Mouse (Mus musculus) ES-CJ7 (cell line): ENCODE data around the gene Fndc3b.

Experiments
- DNase-seq: peaks from one replicate; pipeline ENCODE4 v3.0.0; 2011; ENCODE audit warnings: low read depth, low spot score

Fndc3b gene

DNA sequence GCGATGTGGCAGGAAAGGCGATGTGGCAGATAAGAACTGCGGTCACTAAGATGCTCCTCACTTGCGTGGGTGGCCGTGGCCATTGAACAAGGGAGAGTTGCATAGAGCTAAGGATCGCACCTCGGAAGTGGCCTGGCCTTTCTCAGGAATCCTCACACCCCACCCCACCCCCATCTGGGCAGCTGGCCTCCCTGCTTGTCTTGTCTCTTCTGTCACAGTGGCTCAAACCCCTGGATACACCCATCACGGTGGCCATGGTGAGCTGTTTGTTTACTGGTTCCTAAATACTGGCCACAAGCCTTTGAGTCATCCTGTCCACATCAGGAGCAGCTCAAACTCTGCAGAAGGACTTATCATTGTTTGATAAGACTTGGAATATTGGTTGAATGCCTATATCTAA, 240.3 kb downstream of the Fndc3b start:
- DNase-seq, result no peak

DNA sequence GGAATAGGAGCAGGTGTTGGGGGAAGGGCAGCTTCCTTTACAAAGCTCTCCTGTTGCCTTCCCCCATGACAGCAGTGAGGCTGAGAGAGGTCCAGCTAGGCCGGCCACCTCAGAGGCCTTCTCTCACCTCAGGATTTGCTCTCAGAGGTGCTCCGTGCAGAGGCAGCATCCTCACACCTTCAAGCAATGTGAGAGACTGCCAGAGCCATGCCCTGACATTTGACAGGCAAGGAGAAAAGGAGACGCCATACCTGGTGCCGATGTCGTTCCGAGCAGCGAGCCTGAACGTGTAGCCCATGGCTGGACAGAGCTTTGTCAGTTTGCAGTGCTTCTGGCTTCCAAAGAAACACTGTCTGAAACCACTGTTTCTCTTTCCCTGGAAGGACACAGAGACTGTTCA, 241.1 kb downstream of the Fndc3b start:
- DNase-seq, result no peak

DNA sequence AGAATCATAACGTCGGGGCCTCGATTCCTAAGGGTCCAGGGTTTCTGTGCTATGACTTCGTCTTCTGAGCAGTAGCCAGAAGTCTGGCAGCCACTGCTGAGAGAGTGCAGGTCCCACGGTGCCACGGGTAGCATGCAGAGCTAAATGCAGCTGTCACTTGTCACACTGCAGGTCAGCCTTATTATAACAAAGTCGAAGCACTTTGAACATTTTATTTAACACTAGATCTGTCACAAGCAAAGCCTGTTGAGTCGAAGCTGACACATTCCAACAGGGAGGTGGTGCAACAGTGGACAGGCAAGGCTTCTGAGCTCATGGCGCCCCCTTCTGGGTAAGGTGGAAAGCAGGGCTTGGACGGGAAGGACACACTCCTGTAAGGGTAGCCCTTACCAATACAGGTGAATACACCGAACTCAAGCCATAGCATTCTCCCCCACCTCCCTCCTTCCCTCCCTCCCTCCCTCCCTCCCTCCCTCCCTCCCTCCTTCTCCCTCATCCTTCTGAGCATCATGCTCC, 243.5 kb downstream of the Fndc3b start:
- peak; percentile 36 for DNase-seq

DNA sequence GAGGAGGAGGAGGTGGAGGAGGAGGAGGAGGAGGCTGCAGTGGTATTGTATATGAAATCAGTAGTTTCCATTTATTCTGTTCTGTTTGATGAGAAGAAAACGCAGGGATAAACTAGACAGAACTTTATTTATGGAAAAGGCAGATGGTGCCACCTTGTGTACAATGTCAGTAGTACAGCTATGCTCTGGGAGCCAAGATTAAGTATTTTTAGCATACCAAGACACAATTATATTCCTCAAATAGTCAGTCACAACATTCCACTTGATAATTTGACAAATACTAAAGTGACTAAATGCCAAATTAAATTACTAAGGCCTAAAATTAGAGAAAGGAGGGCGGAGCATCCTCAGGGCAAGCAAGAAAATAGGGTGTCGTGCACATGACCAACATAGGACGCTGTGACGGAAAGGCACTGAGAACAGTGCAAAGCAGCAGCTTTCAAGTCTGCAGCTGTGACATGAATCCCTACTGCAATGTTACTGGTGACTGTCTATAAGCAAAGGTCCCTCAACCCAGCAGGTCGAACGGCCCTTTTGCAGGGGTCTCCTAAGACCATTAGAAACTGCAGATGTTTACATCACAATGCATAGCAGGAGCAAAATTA, 244.7 kb downstream of the Fndc3b start:
- DNase-seq, result peak; percentile 36

DNA sequence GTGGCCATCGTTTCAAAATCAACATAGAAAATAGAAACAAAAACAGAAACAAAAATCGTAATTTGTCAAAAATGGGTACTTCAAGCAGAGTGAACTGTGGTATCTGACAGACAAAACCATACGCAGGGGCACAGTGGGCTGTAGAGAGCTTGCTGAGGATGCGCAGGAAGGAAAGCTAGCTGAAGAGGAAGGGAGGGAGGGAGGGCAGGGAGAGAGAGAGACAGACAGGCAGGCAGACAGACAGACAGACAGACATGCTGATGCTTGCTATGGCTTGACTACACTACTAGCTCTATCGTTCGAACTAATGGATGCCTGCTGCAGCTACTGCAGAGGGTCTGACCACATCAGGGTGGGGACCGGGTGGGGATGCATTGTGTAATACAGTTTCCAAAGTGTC, 247.7 kb downstream of the Fndc3b start:
- DNase-seq, result no peak

DNA sequence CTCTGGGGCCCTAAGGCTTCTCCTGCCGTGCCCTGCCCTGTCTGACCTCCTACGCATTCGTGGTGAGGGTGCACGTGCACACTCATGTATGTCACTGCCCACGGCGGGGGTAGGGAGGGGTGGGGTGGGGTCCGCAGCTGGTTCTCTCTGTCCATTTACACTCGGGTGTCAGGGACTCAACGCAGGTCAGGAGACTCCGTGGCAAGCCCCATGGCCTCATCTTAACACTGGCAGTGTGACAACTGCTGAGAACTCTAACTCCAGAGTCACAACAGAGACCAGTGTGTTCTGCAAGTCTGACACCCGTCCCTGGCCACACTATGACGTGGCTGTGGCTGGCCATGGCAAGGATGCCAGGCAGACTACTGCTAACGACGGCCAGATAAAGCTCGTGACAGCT, 248.2 kb downstream of the Fndc3b start:
- DNase-seq, result no peak

DNA sequence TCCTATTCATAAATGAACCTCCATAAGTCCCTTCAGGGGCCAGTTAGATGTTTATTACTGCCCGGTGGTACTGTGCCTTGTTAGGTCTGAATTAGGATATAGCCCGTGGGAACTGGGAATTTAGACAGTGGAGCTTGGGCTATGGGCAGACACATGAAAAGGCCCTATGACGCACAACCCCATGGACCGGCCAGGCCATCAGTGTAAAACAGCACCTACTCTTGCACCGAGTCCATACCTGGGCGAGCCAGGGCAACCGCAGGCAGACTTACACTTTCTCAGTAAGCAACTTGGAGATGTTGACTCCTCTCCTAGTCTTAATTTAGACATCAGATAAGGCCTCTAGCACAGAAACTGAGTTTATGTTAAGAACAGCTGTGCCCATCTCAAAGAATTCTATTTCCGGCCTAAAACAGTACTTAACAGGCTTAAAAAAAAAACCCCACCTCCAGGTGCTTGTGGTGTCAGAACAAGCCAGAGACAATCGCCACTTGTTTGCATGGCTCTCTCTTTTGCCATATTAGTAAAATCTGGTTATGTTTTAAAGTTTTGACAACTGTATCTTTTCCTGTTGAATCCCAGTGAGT, 248.7 kb downstream of the Fndc3b start:
- no peak for DNase-seq

DNA sequence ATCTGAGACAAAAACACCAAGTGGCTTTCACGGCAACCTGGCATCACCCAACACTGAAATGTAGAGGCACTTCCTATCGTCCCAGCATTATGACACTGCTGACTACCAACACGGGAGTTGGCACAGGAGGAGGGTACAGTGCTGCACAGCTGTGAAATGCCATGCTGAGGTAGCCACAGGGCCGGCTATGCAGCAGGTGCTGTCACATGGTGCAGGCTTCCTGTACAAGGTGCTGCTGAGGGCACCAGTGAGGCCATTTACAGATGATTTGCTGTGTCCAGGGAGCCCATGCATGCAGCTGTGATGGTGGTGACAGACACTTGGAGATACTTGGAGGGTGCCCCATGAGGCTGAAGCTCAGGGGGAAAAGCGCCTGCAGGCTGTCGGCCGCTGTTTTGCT, 249.2 kb downstream of the Fndc3b start:
- no peak for DNase-seq

DNA sequence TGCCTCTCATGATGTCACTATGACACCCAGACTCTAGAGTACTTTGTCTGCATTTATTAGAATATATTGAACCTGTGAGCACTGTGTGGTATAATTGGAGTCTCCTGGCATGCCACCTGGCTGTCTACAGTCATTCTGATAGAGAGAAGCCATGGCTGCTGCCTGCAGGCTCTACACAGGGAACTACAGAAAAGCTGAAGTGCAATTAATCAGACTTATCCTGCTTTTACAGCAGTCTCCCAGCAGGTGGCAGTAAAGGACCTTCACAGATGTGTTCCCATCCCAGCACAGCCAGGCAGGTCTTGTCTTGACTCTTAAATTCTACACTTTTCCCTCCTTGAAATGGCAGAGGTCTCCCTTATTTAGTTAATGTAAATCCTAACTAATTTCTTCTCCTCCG, 250.1 kb downstream of the Fndc3b start:
- DNase-seq, result peak; percentile 78

DNA sequence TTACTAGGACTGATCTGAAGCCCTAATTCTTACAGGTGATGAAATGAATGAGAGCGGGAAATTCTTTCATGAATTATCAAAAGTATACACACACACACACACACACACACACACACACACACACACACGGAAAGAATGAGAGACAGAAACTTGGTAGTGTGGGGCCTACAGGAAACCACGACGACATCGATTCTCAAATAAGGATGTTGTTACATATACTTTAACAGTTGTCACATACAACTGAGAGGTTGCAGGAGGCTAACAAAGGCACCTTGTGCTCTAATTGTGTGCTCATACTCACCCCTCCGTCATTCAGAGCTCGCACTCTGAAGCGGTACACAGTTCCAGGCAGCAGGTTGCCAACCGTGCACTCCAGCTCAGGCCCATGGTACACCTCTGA, 252.7 kb downstream of the Fndc3b start:
- no peak for DNase-seq

DNA sequence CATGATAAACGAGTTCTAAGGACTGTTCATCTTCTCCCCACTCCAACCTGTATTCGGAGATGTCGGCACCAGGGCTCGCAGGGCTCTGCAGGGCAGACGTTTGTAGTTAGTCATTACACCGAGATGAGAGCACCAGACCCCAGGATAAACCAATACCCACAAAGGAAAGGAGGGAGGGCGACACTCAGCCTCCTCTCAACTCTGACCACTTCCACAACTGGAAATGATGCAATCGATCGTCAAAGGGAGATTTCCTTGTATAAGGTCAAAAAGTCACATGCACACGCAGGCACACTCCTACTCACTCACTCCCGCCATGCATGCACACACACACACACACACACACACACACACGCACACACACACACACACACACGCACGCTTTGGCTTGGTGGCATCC, 254.6 kb downstream of the Fndc3b start:
- no peak for DNase-seq

DNA sequence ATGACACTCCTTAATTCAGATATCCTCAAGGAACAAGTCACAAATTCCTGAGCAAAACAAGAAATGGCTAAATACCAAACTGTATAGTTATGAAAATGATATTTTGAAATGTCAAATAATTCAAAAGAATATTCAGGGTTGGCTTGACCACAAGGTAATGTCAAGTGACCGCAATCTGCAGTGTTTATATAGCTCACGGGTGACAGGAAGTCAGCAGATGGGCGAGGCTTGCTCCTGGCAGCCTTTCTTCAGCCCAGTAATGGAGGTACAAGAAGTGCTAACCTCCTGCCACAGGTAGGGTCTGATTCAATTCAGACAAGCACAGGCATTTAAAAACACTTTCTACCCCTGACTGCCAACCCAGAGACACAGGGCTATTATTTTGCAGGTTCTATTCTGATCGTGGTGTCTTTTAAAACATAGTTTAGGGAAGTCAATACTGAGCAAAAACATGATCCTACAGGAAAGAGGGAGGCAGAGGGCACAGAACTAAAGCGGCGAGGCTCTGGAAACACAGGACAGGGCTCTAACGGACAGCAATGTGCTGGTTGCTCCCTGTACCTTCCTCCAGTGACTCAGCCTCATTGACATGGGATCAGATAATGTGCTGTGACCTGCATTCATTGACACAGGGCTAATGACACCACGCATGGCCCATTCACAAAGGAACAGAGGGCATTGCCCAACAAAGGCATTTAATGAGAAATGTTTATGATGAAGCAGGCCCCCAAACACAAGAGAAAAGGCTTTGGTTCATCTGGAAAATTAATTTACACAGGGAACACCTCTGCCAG, 256.5 kb downstream of the Fndc3b start:
- DNase-seq, result no peak

DNA sequence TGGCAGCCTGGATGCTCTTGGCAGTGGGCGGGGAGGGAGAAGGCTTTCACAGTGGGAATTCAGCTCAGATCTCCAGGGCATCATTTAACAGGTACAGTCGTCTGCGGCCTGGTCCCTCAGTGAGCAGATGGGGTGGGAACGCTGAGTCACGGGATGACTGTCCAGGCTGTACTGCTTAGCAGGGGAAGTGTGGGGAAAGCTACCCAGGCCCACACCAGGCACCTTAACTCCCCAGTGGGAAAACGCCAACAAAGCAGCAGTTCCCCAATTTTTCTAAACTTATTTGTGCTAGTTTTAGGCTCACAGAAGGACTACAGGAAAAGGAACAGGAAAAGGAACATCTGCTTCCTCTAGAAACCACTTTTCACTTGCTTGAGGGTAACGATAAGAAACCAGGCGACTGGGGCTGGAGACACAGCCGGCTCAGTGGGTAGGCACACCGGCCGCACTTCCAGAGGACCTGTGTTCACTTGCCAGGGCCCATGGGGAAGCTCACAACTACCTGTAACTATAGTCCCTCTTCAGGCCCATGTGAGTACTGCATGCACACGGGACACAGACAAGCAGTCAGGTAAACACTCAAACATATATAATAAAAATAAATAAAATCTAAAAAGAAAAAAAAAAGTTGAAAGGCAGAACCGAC, 257.5 kb downstream of the Fndc3b start:
- peak; percentile 61 for DNase-seq

DNA sequence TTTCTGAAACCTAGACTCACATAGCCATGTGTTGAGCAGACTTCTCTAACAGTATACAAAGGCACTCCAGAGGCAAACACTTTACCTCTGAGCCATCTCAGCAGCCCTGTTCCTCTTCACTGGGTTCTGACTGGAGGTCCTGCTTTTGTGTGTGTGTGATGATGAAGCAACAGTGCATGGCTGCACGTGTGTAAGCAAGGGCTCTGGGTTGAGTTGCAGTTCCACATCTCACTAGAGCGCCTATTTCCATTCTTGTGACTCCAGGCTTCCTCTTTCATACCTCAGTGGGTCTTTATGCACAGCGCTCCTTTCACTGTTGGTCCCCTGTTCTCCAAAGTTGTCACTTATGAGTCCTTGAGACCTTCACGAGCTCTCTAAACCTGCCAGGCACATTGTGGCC, 261.7 kb downstream of the Fndc3b start:
- DNase-seq, result no peak

DNA sequence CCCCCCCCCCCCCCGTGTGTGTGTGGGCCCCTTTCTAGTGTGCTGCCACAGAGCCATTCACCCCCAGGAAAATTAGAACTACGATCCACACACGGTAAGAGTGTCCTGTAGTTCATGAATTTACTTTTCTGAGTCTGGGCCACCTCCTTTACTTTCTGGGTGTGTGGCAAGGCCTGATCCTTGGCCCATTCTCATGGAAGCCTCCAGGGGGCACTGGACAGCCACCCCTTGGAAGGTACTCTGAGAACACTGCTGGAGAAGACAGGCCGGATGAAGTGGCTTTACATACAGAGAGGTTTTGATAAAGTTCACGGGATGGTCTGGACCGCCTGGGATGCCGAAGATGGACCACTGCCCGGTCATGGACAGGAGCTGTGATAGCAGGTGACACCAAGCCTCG, 262.7 kb downstream of the Fndc3b start:
- peak; percentile 32 for DNase-seq

DNA sequence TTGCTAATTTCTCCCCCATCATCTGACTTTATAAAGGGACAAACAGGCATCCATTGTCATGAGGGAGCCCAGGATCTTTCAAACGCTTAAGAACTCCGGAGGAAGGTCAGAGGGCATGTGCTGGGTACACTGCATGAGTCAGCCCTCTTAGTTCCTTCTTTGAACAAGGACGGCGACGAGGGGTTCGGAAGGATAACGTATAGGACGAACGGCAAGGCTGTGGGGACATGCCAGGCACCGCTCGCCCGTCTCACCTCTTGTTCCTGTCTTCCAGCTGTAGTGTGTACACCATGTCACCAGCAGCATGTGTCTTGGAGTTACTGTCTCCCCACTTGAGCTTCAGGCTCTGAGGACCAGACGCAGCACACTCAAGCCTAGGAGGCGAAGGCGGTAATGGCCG, 271.4 kb downstream of the Fndc3b start:
- no peak for DNase-seq

DNA sequence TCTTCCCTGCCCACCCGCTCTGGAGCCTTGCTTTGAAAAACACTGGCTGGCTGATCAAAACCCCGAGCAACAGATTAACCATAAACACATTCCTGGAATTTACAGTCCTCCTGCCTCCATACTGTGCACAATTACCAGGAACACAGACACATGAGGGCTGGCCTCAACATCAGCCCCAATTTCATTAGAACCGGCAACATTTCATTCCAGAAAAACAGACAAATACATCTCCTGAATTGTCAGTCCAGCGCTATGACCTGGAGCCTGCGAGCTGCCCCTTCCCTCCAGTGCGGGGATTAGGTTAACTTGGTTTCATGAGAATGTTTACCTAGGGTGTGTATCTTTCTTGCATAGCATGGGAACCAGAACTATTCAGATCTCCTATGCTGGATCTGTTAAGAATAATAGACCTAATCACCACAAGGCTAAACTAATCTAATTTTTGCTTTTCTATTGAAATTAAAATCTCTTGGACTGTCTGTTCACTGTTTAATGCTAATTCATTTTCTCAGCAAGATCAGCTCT, 275.9 kb downstream of the Fndc3b start:
- DNase-seq, result no peak

DNA sequence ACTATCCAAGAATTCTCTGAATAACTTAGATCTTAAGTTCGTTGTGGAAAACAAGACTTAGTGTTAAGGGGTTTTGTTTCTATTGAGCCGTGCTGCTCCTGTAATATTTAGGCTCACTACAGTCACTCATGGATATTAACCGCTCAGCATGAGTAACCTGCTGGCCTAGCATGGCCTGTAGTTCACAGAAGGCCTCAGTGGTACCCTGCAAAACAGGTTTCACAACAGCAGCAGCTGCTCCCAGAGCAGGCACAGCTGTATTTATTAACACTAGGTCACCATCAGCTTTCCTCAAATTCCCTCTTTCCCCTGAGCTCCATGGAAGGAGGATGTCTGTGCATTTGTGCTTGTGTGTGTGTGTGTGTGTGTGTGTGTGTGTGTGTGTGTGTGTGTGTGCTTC, 278.1 kb downstream of the Fndc3b start:
- DNase-seq, result no peak

DNA sequence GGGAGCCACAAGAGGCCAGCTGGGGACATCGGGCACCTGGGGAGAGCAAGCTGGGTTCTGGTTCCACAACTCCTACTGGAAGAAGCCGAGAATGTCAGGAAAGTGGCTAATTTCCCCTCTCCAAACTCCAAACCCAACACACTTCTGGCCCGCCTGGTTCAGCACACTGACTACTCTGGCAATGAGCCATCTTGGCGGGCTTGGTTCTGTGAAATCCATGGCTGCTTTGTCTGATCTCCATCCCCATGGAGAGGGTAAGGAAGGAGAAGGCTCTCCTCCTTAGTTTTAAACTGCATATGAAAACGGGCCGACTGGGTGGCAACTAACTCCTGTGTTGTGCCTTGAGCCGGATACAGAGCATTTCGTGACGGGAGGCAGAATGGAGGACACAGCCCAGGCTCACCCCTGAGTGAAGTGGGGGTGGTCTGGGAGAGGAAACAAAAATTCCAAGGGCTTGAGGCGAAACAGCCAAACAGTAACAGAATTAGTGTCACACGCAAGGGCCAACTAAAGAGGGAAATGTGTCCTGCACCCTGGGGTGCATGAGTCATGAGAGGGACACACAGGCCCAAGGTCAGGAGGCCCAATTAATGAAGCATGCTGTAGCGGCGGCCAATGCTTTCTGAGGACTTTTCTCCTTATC, 280.4 kb downstream of the Fndc3b start:
- DNase-seq, result no peak

DNA sequence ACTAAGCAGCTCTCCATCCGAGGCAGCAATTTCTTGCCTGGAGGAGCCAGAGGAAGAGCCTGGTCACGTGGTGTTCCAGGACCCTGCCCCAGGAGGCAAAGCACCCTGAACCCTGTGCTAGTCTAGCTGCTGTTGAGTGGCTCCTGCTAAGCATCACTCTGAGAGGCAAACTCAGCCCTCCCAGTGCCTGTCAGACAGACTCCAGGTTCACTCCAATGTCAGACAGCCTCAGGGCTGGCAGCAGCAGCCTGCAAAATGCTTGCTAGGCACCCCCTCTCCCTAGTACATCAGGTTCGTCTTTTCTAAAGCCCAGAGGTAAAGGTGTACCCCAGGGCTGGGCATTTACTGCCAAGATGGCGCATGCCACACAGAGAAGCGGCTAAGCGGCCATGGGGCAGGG, 283.7 kb downstream of the Fndc3b start:
- no peak for DNase-seq

DNA sequence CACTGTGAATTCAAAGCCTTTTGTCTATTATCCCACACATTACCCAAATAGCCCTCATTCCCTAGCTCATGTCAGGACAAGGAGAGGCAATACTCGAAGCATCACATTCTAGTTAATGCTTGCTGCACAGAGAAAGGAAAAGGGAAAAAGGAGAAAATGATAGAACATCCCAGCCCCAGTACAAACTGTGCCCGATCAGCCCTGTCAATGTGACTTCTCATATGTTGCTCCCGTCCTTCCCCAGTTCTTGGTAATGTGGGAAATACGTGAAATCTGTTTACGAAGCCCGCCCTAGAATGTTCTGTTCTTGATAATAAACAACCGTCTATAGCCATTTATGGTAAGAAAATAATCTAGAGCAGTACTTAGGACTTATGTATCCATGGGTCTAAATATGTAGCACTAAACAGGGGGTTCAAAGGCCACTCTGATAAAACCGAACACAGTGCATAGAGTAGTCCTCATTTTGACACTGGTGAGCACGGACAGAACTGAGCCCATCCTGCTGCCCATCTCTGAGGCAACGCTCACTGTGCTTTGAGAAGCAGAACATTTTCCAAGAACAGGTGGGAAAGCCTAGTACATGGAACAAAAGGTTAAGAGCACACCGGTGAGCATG, 286.9 kb downstream of the Fndc3b start:
- DNase-seq, result no peak
